Mouse (Mus musculus): ENCODE results near the gene Myo19.

Gene Myo19

GRCm38 (mm10) chr11:84948114-84948513 is 68.2 kb downstream of the Myo19 start:
- no peak for DNase-seq

- DNase-seq = no peak
These were observed 68.6 kb downstream of the Myo19 start for GRCm38 (mm10) chr11:84948526-84948925.

DNA sequence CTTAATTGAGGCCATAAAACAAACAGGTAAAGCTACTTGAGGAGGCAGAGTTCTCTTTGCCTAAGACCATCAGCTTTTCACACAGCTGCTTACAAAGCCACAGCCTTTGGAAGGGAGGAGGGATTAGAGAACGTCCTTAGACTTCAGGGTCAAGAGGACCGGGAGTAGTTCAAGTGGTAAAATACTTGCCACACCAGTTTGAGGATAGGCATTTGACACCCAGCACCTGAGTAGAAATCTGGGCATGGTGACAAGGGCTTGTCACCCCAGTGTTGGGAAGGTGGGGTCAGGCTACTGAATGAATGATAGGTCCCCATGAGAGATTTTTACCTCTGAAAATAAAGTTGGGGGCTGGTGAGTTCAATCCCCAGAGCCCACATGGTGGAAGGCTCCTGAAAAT is 72.7 kb downstream of the Myo19 start:
- no peak for DNase-seq

DNA sequence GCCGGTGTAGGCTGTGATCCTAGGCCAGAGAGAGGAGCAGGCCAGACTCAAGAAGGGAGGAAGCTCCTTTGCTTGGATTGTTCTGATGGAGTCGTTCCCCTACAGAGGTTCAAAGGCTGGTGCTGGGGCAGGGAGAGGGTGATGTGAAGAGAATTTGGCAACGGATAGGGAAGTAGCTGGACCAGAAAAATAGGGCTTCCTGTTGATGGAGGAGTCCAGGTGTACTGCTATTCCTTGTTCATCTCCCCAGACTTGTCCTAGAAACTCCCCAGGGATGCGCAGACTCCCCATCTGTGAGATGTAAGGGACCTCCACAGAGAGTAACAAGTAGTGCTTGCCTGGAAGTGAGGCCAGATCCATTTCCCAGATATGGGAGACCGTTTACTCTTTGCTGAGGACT is 76.5 kb downstream of the Myo19 start:
- no peak for DNase-seq

DNA sequence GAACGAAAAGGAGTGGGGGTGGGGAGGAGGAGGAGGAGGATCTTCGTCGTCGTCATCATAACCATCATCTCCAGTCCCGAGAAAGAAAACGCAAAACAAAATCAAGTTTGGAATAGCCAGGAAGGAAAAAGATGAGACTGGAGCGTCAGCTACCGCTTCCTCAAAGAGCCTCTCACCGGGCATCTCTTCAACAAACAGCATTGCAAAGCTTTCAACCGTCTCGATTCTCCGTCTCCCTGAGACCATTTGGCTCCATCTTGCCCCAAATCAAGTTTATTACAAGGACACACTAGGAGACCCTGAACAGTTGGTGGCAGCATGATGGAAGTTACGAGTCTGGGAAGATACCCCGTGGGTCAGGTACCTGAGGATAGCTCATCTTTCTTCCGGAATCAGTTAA is 77.2 kb downstream of the Myo19 start:
- DNase-seq = no peak

DNA sequence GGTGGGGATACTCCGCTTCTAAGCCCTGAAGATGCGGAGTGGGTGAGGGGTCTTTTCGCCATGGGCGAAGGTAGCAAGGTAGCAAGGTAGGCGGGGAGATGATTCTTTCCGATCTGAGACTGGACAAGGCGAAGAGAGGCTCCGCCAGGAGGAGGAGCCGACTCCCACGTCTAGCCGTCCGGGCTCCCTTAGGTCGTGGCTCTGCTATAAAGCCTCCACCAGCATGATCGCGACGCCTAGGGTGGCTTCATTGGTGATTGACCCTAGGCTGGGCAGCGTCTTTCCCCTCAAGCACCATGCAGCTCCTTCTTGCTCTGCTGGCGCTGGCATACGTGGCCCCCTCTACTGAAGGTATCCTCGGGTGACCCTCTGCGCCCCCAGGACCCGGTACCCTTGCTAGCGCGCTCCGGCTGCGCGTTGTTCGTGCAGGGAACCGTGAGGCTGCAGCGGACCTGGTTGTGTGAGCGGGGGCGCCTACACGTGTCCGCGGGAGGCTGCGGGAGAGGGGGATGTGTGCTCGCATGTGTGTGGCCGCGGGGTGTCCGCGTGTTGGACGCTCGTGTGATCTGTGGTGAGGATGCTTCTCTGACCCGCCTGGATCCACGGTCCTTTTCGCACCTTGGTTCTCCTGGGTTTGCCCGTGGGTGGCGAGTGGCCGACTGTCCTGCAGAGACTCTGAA is 77.8 kb downstream of the Myo19 start, which contains the start of gene Car4:
TSS of gene Car4 (plus strand) at position 196 of the 680 bp plus-strand sequence.
- peak; percentile 88 to 89 for DNase-seq

- DNase-seq = no peak
These were observed 78.3 kb downstream of the Myo19 start for GRCm38 (mm10) chr11:84958271-84958630.

DNA sequence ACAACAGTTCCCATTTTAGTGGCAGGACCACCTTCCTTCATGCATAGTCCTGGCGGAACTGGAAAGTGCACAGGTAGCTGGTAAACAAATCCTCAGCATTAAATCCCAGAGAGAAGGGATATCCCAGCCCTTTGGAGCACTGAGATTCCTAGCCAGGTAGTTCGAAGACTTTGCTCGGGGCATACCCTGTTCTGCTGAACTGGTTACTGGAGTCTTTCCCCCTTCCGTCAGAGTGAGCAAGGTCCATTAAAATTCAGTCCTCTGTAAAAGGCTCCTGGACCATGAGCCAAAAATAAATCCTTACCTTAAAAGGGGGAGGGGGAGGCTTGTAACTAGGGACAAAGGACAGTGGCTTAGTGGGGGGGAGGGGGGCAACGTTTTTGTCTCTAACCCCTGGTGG is 79.2 kb downstream of the Myo19 start:
- peak in 1 of 2 experiments; percentile 46 for DNase-seq

DNA sequence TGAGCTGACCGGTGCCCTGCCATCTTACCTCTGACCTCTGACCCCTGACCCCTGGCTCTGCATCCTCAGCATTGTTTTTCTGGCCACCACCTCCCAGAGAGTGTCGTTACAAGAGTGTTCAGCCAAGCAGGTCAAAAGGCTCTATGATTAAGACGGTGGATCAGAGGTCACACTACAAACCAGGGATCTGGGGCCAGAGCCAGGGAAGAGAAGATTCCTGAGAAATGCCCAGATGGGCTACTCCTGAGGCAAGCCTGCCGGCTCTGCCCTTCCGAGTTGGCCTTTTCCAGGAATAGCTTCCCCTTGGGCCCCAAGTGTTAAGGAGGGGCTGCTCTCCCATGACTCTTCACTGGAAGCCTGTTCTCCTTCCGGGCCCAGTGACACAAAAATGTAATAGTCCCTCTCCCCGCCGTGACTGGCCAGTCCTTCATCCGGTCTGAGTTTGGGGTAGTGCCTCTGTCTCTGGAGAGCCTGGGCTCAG is 79.8 kb downstream of the Myo19 start:
- peak; percentile 77 to 82 for DNase-seq

DNA sequence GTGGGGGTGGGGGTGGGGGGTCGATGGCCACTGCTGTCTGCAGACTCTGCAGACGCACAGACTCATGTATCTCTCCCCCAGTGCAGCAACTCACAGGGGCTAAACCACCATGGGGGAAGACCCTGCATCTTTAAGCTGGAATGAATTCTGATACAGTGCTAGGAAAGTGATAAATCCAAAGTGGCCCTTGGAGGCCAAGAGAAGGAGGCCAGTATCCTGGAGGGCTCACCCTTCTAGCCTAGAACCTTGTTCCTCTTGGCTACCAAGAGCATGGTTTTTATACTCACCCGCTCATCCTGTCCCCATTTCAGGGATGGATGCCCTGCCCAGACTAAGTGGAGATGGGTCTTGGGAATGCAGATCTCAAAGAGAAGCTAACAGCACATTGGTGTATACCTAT is 80.3 kb downstream of the Myo19 start:
- DNase-seq = no peak

- DNase-seq = peak; percentile 87 to 89
These were observed 80.8 kb downstream of the Myo19 start for GRCm38 (mm10) chr11:84960780-84961179.

Data from cerebellum, postnatal 25 days (tissue).